Mouse (Mus musculus) left cerebral cortex, postnatal 14 days (tissue): ENCODE data around the gene Eif3m. TPM values are rescaled to one million over a fixed set of nuclear protein-coding genes. Genes with fewer than 3 reads are reported as not detected.
A peak's percentile ranks its signal among the peaks of the same experiment; 100 is the strongest.
"Not testable (repeated sequence)": the region's sequence is repeated elsewhere in the genome, so short reads cannot be mapped to it uniquely, and the experiment has no call there.

Experiments used
- DNase-seq, 2 experiments: peaks; one replicate each; pipeline ENCODE4 v3.0.0; 2021 to 2022; ENCODE audit warnings: low spot score in 2 of 2, mixed read lengths in 1 of 2
- intact Hi-C: fragments of 180-260 bp; cut with DNase I; formaldehyde crosslinking; loops from one replicate; pipeline ENCODE4 v1.15.1; 2025
- long read RNA-seq, 2 experiments: library from polyadenylated mRNA; stranded (forward); transcript quantifications; one replicate each; pipeline ENCODE4 v2.0.0; 2021
- total RNA-seq, 2 experiments: library from RNA; stranded (reverse); gene quantifications; 2 replicates each; pipeline ENCODE4 v1.2.3; 2021

The Eif3m gene
- total RNA-seq = 10 to 100 TPM; 86.1 to 86.5 TPM
- long read RNA-seq, experiment 1, transcript Eif3m-201 (11 exons, 1,283 nt) = major isoform, 76 of 83 reads
- long read RNA-seq, experiment 1, partial matches to known transcripts = 2 of 83 reads
- long read RNA-seq, experiment 1, other reads (novel, unspliced or antisense) = 5 of 83 reads
- long read RNA-seq, experiment 2, transcript Eif3m-201 (11 exons, 1,283 nt) = major isoform, 54 of 62 reads
- long read RNA-seq, experiment 2, partial matches to known transcripts = 2 of 62 reads
- long read RNA-seq, experiment 2, other reads (novel, unspliced or antisense) = 6 of 62 reads

DNA sequence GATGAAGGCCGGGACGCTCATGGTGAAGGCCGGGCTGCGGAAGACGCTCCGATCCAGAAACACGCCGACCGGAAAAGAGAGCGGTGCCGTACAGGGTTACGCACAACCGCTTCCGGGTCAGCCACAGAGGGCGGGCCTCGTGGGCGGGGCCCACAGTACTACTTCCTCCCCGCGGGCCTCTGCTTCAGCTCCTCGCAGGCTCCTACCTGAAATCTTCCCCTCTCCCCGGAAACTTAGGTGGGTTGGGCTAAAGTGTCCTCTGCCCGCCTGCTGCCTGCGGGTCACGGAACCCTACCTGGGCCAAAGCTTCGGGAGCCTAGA is at the start of gene Eif3m:
TSS of gene Eif3m (minus strand) at position 114 of the 321 bp plus-strand sequence.
- peak; percentile 94 to 98 for DNase-seq
- intact Hi-C loops = no loop called here

DNA sequence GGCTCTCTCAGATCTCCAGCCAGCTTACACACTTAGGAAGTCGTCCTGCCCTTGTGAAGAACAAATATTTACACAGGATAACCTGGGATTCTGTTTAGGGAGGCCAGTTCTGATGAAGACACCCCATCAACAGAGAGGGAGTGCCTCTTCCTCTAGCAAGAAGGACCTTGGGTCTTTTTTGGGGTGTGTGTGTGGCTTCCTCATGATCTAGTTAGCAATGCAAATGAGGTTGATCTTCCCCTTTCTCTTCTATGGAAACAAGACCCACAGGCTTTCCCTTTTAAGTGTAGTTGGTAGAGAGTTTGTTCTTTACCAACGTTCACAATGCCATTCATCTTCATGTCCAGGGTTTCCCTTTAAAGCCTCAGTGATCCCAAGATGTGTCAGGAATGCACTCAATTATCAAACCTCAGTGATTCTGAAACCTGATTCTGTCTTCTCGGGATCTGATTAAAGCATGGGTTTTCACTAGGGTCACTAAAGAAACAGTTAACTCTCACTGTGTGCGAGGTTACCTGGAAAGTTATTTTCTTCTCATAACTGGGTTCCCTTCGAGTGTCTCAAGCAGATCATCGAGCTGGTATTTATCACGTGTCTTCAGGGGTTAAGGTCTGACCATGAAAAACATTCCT is 46.0 kb upstream of the Eif3m start:
- intact Hi-C loops = no loop called here
- DNase-seq = no peak

DNA sequence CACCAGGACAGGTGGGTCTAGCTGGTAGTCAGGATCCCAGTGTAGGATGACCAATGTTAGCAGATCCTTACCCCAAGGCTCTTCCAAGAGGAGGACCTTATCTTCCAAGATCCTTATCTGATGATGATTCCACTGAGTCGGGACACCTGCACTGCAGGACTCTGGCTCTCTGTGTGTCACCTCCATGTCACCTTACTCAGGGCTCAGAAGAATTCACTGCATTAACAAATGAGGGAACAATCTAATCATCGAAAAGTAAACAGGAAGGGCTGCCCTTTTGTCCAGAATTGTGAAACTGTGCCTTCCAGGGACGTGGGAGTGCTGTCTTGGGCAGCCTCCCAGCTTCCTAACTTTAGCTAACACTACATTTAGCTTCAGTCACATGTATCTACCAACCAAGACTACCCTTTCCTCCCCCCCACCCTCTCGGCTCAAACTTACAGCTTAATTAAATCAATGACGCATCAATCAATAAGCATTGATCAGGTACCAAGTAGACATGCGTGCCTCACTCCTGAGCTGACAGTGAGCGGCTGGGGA is 41.8 kb upstream of the Eif3m start:
- peak; percentile 26 to 40 for DNase-seq
- intact Hi-C loops = no loop called here

DNA sequence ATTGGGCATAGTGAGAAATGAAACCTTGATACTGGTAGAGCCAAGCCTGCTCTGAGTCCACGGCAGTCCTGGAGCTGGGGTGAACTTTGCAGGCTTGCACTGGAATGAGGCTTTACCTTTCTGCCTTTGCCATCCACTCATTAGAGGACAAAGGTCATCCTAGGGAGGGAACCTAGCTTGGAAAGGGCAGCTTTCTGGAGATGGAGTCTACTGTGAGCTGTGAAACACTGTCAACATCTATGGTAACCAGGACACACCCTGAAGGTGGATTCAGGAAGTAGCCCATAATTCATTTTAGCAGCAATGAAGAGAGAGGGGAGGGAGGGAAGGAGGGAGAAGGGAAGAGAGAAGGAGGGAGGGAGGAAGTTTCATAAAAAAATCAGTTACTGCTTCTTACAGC is 38.6 kb upstream of the Eif3m start:
- no peak for DNase-seq
- intact Hi-C loops = no loop called here

DNA sequence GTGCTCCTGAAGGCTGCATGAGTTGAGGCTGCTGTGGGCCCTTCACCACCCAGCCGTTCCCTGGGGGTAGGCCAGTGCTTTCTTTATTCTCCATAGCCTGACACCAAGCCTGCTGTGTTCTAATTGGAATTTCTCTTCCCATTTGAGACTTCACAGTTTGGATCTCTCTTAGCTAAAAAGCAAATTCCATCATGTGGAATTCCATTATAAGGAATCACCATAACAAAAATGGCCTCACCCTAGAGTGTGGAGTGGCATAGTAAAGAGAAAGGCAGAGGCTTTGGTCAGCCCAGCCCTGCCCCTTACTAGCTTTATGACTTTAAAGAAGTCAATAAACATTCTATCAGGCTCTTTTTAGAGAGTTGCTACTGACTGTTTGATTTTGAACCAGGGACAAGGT is 31.4 kb upstream of the Eif3m start:
- intact Hi-C loops = no loop called here

DNA sequence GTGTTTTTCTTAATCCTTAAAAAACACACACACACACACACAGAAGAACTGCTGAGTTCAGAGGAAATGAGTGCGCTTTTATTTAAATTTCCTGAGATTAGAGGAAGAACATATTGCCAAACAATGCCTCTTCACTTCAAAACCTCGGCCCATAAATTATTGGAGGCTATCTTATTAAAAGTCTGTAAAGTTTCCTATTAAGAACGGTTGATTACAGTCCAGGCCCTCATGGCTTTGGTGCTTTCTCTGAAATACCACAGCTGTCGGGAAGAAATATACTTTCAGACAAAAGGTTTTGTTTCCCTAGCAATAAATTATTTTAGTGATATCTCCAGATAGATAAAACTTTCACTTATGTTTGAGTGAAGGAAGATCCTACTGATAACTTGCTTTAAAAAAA is 26.3 kb upstream of the Eif3m start:
- intact Hi-C loops = no loop called here
- no peak for DNase-seq

More for the DNA sequence above, 31.4 kb upstream of the Eif3m start:
- DNase-seq = no peak

DNA sequence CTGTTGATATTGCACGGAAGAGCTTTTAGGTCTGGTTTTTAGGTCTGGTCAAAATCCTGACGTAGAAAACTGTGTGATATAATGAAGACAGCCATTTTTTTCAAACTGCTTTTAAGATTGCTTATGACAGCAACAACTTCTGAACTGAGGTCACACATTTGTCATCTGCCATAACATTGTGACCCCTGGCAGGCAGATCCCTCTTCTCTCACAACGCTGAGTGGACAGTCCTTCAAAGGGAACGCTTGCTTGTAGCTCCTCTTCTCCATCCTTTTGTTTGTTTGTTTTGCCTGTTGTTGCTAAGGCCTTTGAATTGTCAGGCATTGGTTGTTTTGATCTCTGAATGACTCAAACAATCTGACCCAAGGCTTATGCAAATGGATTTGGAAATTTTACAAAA is 24.0 kb upstream of the Eif3m start:
- DNase-seq = no peak
- intact Hi-C loops = no loop called here

DNA sequence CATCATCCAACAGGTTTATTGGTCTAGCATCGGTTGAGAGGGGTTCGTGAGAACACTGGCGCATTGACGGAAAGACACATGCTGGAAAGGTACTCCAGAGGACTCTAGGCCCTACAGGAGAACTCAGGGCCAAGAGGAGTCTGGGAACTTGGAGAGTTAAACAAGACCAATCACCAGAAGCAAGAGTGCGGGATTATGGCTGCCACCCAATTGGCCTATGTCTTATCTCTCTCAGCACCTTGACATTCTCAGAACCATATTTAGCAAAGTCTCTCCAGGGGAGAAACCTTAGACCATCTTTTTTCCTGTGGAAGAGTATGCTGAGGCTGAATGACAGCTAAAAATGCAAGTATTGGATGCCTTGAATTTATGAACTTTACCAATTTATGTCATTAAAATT is 22.0 kb upstream of the Eif3m start:
- intact Hi-C loops = no loop called here
- DNase-seq = no peak

DNA sequence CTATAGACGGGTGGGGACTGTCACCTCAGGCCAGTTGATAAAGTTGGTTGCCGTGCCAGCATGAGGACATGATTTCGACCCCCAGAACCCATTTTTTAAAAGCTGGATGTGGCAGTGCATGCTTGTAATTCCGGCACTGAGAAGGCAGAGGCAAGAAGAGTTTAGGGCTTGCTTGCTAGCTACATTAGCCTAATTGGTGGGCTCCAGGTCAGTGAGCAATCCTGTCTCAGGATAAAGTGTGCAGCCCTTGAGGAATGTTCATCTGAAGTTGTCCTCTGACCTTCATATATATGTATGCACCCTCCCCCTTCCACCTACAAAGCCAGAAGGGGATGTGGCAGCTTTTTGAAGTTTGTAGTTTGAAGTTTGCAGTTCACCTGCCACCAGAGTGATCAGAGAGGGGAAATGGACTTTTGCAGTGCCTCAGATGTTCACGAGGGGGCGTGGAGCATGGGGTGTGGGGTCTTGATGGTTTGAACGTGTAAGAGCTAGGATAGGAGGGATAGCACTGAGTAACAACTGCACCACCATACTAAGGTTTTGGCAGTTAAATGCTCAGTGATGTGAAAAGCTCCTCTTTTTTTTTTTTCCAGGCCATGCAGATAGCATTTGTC is 21.2 kb upstream of the Eif3m start:
- intact Hi-C loops = no loop called here
- DNase-seq = no peak

DNA sequence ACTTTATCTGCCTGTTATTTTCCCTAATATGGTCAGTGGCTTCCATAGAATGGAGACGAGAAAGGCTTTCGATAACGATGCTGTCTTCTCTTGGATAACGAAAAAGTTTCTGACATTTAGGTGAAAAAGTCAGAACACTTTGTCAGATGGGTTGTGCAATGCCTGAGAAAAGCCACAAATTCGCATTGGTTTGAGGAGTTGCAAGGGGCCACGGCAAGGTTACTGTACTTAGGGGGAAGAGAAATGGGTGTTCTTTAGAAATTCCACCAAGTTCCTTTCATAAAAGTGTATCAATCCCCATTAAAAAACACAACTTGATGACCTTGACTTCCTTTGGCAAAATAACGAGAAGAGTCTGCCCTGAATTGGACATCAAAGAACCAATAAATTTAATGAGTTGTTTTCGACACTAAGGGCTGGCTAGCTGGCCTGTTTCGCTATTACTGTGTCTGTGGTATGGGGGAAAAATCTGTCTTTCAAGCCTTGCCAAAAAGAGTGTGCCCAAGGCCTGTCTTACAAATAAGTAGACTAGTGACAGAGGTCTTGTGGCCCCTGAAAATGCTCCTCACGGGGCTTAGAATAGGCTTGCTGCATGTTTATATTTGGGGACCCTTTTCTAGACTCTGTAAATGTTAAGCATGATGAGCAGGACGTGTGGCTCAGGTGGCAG is 19.7 kb upstream of the Eif3m start:
- no peak for DNase-seq

DNA sequence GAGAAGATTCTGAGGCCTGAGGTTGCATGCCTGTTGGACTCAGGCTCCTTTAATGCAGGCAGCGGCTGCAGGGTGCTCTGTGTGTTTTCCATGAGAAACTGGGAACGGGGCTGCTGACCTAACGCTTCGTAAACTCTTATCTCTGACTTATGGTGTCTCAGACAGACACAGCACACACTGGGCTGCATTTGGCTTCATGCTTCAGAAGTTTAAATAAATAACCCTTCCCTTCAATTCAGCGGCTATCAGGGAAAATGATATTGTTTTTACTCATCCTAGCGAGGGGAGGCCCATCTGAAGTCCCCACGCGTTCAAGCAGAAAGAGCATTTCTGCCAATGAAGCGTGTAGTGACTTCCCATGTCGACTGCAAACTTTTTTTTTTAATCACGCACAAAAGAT is 19.1 kb upstream of the Eif3m start:
- DNase-seq = no peak
- intact Hi-C loops = no loop called here

More for the DNA sequence above, 19.7 kb upstream of the Eif3m start:
- intact Hi-C loops = no loop called here

DNA sequence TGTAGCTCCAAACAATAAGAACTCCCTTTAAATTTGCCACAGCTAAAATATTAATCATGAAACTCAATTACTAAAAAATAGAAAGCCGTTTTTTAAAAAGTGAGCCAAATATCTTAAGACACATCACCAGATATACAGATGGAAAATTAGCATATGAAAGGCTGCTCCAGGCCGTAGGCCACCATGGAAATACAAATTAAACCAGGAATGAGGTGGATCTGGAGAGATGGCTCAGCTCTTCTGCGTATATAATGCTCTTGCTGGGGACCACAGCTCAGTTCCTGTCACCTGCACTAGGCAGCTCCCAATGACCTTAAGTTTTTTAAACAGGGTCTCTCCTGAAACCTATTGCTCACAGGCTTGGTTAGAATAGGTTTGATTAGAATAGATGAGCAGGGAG is 17.2 kb upstream of the Eif3m start:
- no peak for DNase-seq
- intact Hi-C loops = no loop called here

DNA sequence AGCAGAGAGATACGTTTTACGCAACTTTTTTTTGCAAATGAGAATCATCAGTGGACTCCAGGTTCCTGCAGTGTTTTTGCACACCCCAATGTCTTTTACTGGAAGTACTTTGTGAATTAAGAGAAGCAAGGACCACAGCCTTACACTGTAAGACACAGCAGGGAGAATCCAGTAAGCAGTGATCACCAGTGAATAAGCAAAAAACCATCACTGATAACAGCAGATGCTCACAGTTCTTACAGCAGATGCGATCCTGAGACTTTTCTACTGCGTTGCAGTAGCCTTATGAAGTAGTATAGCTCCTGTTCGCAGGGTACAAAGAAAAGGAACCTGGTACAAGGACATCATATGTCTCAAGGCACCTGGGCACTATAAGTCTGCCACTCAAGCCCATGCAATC is 13.6 kb upstream of the Eif3m start:
- no peak for DNase-seq
- intact Hi-C loops = no loop called here

DNA sequence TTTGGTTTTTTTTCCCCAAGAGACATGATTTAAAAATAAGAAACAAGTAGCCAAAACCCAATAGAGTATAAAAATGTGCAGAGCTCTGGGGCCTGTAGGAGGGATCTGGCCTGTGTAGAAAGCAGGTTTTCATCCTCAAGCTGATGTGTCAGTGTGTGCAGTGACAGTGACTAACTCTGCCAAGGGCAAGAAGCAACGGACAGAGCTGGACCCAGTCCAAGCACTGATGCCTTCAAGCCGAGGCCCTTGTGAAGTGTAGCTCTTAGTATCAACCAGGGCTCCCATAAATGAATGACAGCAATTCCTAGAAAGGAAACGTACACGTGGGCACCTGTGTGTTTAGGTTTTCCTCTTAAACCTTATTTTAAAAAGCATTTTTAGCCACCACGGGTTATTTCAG is 11.9 kb upstream of the Eif3m start:
- intact Hi-C loops = no loop called here
- no peak for DNase-seq

DNA sequence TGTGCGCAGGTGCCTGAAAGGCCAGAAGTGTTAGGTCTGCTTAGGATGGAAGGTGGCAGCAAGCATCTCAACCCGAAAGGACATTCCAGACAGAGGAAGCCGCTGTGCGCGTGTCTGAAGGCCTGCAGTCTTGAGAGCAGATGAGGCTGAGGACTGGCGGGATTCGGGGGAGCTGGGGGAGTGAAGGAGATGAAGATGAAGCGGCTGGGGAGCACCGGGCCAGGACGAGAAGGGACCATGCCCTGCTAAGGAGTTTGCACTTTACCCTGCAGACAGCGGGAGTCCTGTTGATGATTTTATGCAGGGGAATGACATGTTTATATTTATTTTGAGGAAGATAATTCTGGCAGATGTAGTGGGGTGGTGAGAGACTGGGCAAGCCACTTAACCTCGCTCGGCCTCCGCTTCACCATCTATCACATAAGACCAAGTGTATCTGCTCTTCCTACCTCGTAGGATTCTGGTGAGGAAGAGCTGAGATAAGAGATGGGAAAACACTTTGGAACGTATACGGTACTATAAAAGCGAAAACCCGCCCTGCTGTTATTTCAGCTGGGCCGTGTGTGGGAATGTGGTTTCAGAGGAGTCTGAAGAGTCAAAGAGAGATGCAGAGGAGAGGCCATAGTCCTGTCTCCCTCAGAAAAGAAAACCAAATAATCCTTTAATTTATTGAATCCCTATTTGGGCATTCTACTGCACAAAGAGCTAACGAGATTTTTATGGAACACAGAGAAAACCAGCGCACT is 10.2 kb upstream of the Eif3m start:
- no peak for DNase-seq
- intact Hi-C loops = no loop called here

DNA sequence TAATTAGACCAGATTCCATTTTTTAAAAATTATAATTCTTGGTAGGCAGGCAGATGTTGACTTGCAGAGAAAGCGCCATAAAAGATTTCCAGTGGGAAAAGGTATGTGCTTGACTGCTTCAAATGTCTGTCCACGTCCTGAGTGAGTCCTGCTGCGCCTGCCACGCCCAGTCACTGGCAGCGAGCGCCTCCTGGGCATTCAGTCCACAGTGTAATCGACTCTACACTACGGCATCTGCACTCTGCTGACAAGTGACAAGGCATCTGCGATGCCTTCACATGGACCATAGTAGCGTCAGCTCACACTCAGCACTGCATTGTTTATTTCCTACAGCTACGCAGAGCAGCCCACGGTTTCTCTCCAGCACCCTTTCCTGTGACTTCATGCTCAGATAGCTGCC is 8.7 kb upstream of the Eif3m start:
- peak in 1 of 2 experiments; percentile 6 for DNase-seq
- intact Hi-C loops = not testable (repeated sequence)

DNA sequence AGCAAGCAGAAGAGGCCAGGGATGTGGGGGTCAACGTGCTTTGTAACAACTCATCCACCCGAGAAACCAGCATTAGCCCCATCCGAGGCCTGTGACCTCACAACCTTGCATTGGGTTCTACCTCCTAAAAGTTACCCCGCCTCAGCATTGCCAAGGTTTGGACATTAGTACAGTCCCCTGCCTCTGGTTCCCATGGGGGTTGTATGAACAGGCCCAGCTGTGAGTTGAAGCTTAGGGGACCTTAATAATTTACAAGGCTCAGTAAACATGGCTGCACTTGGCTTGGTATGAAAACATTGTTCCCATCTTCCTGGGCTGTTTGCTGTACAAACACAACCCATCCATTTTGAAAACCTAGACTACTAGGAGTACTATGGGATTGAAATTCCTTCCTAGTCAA is 6.9 kb upstream of the Eif3m start:
- DNase-seq = no peak
- intact Hi-C loops = no loop called here

DNA sequence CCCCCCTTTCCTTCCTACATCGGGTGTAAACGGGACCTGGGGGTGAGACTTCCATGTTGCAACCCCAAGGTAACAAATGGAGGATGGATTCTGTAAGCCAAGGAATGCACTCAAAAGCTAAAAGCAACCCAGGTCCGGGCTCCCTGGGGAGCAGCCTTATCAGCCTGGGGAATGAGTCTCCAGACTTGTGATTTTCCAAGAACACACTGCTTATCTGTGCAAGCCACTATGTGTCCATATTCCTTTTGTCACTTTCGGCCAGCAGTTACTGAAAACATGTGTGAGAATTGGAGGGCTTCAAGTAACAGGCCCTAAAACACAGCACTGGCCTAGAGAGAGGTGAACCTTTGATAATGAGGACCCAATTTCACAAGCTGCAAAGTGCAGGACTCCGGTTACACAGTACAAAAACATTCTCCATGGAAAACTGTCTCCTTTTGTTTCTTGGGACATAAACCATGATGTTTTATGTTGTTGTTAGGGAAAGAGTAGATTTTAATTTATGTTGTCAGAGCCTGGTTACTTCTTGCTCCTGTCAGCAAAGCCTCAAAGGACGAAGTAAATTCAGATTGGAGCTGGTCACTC is 6.2 kb upstream of the Eif3m start:
- DNase-seq = no peak
- intact Hi-C loops = no loop called here

DNA sequence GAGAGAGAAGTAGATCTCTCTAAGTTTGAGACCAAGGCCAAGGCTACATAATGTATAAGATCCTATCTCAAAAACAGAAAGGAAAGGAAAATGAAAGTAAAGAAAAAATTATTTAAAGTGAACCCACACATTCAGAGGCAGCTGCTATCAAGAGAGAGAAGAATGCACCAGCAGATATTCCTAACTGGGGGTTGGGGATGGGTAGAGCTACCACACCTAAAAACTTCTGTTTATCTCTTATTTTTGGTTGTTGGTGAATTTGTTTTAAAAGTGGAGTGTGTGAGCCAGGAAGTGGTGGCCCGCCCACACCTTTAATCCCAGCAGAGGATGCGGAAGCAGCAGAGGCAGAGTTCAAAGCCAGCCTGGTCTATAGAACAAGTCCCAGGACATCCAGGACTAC is 5.0 kb upstream of the Eif3m start:
- intact Hi-C loops = no loop called here
- DNase-seq = no peak
